Mouse (Mus musculus): ENCODE measurements at regions not wholly inside any gene's neighbourhood (a gene's known extent, or its start where the extent isn't known, plus 50 kb on each side); places are given as distances from the start of the nearest gene placed in this dataset.

DNA sequence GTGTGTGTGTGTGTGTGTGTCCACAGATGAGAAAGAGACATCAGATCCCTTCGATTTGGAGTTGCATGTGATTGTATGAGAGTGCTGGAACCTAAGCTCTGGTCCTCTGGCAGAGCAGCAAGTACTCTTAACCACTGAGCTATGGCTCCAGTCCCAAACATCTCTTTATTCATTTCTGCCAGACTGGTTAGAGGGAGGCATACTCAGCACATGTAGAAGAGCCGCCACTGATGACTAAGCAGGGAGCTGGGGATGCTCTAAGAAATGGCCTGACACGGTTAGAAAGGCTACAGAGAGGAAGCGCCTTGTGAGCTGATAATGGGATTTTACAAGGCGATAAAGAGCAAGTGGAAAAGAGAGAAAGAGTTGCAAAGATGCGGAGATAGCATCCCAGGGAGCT, 287.3 kb upstream of the Castor2 start:
- no peak for DNase-seq

DNA sequence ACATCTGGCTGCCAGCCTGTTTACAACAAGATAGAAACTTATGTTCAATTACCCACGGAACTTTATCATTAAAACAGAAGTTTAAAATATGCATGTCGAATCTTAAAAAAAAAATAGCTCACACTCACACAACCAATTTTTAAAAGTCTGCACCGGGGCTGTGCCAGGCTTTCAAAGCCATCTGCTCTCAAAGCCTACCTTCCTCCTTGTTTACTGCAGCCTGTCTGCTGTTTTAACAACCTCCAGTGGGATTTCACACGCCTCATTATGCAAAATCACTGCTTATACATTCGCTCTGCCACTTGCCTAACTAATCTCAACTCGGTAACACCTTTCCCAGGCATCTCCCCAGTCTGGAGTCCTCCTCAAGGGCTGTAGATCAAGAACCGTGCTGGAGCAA, 292.6 kb upstream of the Castor2 start:
- no peak for DNase-seq

DNA sequence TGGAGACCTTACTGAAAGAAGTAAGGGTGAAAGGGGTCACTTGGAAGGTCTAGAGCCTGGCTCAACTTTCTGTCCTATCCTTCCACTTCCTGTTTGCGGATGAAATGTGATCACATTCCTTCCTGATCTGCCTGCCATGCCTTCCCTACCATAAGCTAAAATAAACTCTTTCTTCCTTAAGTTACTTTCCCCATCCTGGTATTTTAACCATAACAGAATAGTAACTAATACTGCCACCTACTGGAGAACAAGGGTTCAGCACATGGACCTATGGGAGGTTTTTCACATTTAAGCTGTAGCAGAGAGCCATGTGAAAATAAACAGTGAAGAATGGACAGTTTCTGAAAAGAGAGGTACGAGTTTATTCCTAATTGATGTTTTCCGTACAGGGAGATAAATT, 297.5 kb upstream of the Castor2 start:
- no peak for DNase-seq

DNA sequence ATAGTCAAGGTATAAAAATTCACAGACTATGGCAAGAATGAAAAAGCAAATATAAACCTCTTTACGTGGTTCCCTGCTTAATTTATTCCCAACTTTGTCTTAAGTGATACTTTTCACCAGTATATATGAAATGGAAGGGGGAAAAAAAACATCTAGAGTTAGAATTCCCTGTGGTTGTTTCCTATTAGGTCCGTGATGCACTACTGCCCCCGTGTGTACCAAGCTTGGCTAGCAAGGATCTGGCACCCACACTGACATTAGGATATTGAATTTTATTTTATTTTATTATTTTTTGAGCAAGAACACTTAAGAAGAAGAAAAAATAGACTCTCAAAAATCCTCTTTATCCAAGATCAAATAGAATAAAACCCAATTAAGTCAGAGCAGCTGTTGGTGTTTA, 303.9 kb upstream of the Castor2 start:
- no peak for DNase-seq

DNA sequence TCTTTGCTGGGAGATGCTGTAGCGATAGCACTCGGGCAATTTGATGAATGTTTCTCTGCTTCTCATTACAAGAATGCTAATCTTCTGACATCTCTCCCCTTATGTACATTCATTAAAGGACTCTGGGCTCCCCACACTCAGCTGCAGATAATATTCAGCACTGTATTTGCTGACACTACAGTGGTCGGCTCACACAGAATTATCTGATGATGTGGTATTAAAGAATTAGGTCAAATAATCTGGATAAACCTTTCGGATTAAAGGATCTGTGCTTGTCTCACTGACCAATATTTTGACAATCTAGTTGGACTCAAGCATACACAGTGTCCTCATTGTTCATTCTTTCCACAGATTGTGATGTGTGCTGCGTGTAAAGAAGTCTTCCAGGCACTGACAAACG, 308.8 kb upstream of the Castor2 start:
- no peak for DNase-seq

DNA sequence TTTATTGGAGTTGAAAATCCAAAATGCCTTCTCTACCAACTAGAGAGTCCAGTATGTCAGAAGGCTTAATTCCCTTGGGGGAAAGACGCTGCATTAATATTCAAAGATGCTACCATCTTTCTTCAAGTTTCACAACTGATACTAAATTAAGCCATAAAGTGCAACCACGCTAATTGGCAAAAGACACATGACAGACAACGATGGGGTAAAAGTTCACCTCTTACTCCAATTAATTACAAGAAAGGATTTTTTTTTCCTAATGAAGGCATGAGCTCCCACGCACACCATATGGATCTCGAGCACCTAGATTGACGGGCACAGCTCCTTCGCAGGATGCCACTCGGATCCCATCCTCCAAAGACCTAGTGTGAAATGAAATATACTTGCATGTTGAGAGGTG, 311.5 kb upstream of the Castor2 start:
- no peak for DNase-seq

DNA sequence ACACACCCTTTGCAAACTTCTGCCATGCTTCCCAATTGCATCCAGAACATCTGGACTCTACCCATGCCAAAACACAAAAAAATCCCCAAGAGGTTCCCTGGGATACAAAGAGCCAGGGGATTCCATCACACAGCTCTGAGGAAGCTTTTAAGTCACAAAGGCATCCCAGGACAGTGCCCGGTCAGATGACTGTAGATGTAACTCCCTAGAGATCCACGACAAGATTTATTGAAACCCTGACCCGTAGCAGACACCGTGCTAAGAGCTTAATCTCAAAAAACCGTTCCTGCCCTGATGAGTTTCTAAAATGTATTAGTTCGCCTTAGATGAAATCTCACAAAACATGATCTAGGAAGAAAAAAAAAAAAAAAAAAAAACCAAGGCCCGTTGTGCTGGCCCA, 312.0 kb upstream of the Castor2 start:
- no peak for DNase-seq

DNA sequence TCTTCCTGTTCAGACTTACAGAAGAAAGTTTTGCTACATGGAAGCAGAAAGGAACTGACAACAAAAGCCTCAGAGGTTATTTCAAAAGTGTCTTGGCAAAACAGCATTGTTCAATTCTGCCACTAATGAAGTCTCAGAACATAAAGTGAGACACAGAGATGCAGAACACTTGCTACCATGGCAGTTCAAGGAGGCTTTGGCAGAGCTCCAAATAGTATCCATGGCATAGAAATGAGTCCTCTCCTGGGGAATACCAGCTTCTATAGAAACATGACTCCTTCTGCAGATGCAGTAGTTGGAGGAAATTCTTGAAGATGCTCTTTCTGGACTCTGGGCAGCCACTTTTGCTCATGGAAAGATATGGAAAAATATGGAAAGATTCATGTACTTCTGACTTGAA, 322.9 kb upstream of the Castor2 start:
- DNase-seq, result no peak

DNA sequence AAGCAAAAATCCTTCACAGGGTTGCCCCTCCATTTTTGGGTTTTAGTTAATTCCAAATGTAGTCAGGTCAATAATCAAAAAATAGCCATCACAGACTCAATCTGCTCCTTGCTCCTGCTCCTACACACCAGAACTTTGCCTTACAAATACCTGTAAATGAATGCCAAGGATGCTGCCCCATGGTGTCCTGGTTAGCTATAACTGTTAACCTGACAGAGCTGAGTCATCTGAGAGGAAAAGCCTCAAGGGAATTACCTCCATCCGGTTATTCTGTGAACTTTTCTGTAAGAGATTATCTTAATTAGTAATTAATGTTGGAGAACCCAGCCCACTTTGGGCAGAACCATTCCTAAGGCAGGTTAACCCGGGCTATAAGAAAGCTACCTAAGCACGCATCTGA, 325.4 kb upstream of the Castor2 start:
- DNase-seq, result no peak

DNA sequence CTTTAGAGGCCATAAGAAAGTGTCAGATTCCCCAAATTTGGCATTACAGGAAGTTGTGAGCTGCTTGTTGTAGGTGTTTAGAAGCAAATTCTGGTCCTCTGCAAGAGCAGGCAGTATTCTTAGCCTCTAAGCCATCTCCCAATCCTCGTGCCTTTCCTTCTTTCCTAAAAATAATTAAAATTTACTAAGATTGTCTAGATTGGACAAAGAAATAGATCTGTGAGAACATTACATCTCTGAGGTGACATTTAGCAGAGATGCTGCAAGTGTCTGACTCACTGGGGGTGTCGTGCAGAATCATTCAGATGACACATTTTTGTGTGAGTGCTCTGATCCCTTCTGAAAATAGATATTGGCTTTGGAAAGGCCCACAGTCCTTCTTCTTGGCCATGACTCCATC, 330.7 kb upstream of the Castor2 start:
- DNase-seq, result no peak

DNA sequence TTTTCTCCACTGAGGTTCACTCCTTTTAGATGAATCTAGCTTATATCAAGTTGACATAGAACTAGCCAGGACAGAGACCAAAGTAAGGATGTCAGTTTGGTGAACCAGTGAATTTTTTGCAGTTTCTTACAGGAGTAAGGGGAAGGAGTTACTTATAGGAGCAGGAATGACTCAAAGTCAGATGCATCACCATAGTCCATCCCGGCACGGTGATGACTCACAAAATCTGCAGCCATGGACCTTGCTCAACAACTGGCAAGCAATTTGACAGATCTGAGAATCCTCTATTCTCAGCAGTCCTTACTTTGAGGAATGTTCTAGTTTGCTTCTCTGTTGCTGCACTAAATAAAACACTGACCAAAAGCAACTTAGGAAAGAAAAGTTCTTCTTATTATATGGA, 341.7 kb upstream of the Castor2 start:
- DNase-seq, result peak; percentile 5

DNA sequence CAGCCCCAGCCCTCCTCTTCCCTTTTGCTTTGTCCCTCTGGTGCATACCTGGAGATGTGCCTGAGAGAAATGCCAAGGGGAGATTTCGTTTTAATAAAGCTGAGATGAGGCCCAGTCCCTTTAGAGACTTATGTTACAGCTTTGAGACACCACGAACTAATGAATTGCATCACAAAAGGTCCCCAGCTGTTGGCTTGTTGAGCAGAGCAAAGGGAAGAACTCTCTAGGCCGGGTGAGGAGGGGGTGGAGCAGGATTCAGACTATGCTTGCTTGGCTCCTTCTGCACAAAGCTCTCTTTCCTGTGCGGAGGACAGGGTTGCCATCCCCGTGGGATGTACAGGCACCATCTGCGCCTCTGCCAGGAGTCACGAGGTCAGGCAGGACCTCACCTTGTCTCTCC, 345.3 kb upstream of the Castor2 start:
- DNase-seq, result no peak

DNA sequence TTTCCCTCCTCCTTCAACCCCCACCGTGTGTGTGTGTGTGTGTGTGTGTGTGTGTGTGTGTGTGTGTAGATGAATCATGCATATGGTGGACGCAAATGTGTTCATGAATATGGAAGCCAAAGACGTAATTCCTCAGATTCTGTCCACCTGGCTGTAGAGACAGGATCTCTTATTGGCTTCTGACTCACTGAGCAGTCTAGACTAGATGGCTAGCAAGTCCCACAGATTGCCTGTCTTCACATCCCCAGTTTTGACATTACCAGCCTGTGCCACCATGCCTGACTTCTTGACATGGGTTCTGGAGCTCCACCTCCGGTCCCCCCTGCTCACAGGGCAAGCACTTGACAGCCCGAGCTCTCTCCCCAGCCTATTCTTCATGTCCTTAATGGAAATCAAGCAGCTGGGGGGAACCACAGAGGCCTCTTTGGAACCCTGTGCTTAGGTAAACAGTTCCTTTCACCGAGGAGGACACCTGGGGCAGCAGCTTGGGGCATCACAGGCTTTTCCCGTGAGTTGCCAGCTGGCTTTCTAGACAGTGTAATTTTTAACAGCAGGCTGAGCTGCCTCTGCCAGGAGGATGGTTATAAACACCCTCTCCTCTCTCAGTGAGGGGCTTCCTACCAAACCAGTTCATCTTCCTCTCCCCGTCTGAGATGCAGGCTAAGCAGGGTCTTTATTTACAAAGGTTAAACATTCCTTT, 345.9 kb upstream of the Castor2 start:
- DNase-seq, result no peak

DNA sequence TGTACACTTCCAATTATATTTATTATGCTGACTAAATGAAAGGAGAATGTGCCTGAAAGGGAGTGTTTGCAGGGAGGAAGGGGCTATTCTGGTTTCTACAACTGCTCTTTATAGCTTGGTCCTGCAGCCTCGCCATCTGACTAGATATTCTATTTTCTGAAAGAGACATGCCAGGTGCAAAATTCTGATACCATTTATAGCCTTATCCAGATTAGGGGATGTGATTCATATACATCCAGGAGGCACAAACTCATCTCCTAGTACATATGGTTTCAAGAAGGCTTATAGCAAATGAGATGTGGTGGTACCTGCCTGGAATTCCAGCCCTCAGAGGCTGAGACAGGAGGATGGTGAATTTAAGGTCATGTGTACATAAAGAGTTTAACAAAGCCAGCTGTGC, 352.6 kb upstream of the Castor2 start:
- DNase-seq, result no peak

DNA sequence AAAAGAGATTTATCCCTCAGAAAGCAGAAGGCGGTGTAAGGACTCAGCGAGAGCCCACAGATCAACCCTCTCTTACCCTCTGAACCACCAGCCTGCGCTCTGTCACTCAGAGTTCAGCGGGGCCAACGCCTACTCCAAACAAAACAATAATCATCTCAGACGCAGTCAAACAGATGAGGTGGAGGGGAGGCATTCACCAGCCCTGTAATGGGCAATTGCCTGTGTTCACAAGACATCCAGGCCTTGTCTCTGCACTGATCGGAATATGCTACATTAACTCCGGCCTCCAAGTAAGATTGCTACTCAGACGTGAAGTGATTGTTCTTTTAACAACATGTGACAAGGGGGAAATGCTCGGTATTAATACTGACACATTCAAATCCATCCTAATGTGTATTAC, 353.1 kb upstream of the Castor2 start:
- DNase-seq, result no peak

DNA sequence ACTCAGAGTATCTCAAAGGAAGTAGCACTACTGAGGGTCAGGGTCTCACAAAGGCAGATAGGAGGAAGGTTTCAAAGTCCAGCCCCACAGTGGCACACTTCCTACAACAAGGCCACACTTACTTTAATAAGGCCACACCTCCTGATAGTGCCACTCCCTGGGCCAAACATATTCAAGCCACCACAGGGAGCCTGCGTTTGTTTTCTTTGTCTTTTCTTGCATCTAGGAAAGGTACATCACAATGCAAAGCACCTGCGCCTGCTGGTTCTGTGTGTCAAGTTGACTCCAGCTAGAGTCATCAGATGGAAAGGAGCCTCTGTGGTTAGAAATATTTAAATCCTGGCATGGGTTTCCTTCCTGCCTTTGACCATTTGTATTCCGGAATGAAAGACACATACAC, 355.4 kb upstream of the Castor2 start:
- DNase-seq, result no peak

DNA sequence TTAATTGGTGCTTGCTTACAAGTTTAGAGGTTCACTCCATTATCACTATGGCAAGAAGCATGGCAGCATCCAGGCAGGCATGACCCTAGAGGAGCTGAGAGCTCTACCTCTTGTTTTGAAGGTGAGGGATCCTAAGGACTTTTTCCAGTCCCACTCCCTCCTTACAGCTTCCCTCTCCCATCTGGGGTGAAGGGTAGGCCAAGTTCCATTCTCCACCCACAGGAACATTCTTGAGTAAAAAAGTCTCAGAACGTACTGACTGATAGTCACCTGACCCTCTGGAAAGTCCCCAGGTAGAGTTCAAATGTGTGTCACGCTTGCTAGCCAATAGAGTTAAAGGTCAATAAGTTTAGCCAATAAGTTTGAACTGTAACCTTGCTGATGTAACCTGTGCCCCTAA, 355.9 kb upstream of the Castor2 start:
- no peak for DNase-seq

DNA sequence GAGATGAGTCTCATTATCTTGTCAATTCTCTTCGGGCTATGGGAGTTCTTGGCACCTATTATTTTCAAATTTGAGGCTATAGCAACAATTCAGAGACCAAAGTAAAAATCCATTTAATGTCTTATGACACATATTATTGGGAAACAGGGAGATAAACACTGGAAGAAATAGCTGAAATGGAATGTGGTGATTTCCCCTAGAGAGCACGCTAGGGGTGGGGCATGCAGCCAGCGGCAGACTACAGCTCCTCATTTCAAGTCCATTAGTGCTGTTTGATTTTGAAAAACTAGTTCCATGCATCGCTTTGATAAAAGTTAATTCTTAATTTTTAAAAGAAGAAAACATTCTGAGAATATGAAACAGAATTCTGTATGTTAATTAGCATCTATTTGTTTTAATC, 367.6 kb upstream of the Castor2 start:
- DNase-seq, result no peak

DNA sequence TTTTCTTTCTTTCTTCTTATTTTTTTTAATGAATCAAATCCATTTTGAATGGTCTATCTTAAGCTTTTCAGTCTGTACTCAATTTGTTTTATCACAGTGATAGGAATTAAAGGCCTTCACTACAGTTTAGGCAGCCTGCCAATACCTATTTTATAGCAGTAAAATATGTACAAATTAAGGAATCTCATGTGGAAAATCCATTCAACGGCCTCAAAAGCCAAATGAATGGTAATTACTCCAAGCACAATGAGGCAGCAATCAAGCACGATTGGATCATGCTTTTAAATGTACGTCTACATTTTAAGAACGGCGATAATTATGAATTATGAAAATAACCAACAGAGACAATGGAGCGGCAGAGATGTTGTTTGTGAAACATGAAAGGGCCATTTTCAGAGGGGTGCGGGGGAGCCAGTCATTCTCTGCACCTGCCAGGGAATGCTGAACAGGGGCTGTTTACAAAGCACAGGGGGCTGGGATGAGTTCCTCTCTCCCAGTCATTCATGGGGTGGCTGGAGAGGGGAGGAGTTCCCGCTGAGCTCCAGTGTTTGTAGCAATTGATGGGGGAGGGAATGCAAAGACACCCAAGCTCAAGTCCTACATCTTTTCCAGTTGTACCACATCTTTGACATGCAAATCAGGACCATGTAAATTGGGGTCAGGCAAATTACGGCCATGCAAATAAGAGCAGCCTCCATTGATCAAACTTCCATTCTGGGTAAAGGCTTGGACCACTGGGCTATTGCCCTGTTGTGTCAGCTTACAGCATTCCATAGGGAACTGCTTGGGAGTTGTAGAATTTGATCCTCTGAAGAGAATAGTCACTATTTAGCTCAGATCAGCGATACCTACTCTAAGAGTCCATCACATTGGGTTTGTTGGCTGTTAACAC, 381.1 kb upstream of the Castor2 start:
- no peak for DNase-seq

DNA sequence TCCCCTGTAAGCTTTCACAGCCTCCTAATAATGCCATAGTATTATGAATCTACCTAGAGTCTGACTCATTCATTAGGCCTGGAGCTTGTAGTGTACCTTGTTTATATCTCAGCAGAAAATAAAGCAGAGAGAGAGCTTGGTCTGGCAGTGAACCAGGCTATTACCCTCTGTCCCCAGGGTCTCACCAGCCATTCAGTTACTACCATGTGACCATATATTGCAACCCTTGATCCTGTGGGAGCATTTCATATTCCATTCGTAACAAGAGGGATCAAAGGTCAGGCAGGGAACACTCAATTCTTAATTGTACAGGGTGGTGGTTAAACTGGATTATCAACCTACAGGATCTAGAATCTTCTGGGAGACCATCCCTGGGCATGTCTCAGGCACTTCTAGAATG, 383.7 kb upstream of the Castor2 start:
- no peak for DNase-seq

DNA sequence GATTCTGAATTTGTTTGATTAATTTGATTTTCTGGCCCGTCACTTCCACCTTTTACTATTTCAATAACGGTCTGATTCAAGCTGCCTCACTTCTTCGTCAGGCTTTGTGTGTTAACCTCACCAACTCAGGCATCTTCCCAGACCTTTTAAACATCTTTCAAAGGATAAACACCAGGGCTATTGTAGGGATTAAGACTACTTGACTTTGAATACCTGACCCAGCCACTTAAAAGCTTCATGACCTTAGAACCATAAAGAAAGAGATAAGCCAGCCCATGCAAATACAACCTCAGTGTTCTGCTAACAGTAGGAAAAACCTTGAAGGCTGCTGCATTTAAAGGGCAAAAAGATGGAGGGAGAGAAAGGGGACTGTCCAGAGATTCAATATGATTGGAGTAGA, 386.9 kb upstream of the Castor2 start:
- DNase-seq, result no peak

DNA sequence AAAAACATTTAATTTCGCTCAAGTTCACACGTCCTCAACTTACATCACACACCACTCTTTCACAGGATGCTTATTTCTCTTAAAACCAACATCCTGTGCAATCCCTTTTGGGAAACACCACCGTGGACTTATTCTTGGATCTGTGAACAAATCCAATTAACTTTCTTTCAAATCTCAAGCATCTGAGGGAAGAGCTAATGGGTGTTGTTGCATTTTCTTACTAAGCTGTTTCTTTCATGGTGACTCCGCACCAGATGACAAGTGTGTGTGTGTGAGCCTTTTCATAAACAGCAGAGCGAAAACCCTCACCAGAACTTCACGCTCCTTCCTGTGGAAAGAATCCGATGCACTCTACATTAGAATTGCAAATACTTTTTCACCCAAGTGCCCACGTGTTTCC, 390.6 kb upstream of the Castor2 start:
- no peak for DNase-seq

DNA sequence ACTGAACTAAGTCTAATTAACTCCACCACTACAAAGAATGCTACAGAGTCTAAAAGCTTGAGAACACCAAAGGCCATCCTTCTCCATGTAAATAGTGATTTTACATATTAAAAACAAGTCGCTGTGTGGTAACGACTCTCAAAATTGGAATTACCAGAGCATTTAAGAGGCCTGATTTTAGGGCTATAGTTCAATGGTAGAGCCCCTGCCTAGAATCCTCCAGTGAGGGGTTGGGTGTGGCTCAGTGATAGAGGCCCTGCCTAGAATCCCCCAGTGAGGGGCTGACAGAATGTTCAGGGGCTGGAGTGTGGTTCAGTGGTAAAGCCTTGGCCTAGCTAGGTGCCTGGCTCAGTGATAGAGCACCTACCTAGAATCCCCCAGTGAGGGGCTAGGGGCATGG, 413.3 kb upstream of the Castor2 start:
- DNase-seq, result no peak

DNA sequence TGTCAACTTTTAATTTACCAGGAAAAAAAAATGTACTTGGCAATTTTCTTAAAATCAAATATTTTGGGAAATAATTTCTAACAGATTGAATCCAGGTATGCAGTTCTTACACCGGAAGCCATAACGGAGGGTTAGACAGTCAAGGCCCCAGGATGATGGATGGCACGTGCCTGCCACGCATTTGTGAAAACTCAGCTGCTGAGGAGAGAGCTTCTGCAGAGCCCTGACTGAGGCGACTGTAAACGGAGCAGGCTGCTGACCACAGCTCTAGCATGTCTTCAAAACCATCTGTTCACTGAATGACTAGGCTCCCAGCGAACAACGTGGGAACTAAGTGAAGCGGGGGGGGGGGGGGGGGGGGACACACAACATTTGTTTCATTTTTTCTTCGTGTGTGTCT, 416.5 kb upstream of the Castor2 start:
- DNase-seq, result no peak
